Mouse (Mus musculus) left cerebral cortex, adult 2 months (tissue): Measurements from ENCODE around the gene Mrpl2. TPM values are rescaled to one million over a fixed set of nuclear protein-coding genes. Genes with fewer than 3 reads are reported as not detected.

ENCODE experiments used
- DNase-seq, 2 experiments: peaks; one replicate each; pipeline ENCODE4 v3.0.0; 2021 to 2022; ENCODE audit warnings: low spot score in 2 of 2, mixed read lengths in 1 of 2; ENCODE audit errors: extremely low spot score in 1 of 2
- H3K27ac ChIP-seq: fragments of 200-600 bp; 2 replicates; pipeline ENCODE4 v1.8.1; 2022
- H3K4me3 ChIP-seq: fragments of 200-600 bp; 2 replicates; pipeline ENCODE4 v1.8.1; 2022
- CTCF ChIP-seq: fragments of 200-600 bp; IDR thresholded peaks from 2 replicates; pipeline ENCODE4 v1.8.1; 2022; ENCODE audit warnings: antibody characterized with exemption, mild to moderate bottlenecking, moderate library complexity
- intact Hi-C: fragments of 180-260 bp; cut with DNase I; formaldehyde crosslinking; loops from one replicate; pipeline ENCODE4 v1.15.1; 2025
- total RNA-seq, 2 experiments: library from RNA; stranded (reverse); gene quantifications; 2 replicates each; pipeline ENCODE4 v1.2.3; 2021

Mrpl2 gene
- total RNA-seq, 2 experiments from 2014 or later = 49.1 to 53.2 TPM

DNA sequence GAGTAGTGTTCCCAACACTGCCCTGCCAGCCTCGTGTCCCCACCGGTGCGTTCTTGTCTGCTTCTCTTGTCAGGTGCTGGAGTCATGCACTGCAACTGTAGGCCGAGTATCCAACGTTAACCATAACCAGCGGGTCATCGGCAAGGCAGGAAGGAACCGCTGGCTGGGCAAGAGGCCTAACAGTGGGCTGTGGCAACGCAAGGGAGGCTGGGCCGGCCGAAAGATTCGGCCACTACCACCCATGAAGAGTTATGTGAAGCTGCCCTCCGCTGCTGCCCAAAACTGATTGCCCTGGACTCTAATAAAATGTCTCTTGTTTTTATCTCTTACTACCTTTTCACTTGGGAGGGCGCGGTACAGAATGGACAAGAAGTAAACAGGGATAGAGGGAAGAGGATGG is 3.8 kb downstream of the Mrpl2 start:
- DNase-seq = no peak
- peak overlapping the region; percentile 88 for H3K27ac ChIP-seq
- peak overlapping the region; percentile 68 for H3K4me3 ChIP-seq
- no peak for TF ChIP-seq CTCF
- intact Hi-C loops = loop anchor here (2.0 to 10.0 kb wide), 2 partner anchors 25 to 95 kb away; partner anchors contain the start of genes Rrp36 and Srf

DNA sequence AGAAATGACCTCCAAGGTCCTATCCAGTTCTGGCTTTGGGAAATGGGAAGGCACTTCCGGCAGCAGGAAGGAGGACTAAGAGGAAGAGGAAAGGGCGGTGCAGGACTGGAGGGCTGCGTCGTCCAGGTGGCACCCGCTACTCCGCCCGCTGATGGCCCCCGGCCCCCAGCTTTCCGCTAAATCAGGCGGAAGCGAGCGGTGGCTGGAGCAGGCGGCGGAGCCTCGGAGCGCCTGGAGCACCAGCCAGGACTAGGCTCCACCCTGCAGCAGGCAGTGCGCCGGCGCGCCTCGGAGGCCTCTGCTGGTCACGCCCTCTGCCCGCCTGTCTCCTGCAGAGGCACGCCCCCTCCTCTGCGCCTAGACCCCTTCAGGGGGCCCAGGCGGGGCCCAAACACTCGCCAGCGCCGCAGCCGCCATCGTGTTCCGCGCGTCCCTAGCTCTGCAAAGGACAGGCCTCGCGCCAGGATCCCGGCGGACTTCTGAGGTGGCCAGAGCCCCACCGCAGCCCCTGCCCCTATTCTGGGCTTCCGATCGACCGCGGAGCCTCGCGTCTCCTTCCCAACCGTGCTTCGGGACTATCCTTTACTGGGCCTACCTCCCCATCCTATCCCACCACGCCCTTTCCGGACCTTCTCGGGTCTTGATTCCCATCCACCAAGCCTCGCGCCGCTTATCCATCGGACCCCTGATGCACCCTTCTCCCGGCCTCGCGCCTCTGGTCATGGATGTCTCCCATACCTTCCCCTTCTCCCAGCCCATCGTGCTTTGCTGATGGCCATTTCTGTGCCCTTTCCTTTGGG is 4.4 kb downstream of the Mrpl2 start, which contains the start of gene Cul7:
Gene Cul7 (plus strand): TSS at position 106 of the 800 bp plus-strand sequence.
- Histone ChIP-seq H3K27ac (peak within 1 kb of the TSS; percentile 88), H3K4me3 (peak within 1 kb of the TSS; percentile 68)
- intact Hi-C loops = loop anchor here (2.0 kb wide), 1 partner anchor 24 kb away; the partner anchor contains the start of gene Rrp36
- peak; percentile 90 to 91 for DNase-seq
- TF ChIP-seq CTCF = no peak; the same call in 1 of the 2 replicates

DNA sequence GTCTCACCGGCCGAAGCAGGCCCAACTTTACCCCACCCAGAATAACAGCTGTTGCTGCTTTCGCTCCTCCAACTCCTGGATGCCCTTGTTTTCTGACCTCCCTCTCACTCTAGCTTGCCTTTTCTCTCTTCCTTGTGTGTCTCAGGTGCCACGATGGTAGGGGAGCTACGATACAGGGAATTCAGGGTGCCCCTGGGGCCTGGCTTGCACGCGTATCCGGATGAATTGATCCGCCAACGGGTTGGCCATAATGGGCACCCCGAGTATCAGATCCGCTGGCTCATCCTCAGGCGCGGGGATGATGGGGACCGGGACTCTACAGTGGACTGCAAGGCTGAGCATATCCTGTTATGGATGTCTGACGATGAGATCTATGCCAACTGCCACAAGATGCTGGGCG is 5.3 kb downstream of the Mrpl2 start:
- Histone ChIP-seq H3K4me3 (peak overlapping the region; percentile 68), H3K27ac (no peak overlapping the region)
- DNase-seq = no peak
- intact Hi-C loops = loop anchor here (2.0 kb wide), 1 partner anchor 24 kb away; the partner anchor contains the start of gene Rrp36
- no peak for TF ChIP-seq CTCF

DNA sequence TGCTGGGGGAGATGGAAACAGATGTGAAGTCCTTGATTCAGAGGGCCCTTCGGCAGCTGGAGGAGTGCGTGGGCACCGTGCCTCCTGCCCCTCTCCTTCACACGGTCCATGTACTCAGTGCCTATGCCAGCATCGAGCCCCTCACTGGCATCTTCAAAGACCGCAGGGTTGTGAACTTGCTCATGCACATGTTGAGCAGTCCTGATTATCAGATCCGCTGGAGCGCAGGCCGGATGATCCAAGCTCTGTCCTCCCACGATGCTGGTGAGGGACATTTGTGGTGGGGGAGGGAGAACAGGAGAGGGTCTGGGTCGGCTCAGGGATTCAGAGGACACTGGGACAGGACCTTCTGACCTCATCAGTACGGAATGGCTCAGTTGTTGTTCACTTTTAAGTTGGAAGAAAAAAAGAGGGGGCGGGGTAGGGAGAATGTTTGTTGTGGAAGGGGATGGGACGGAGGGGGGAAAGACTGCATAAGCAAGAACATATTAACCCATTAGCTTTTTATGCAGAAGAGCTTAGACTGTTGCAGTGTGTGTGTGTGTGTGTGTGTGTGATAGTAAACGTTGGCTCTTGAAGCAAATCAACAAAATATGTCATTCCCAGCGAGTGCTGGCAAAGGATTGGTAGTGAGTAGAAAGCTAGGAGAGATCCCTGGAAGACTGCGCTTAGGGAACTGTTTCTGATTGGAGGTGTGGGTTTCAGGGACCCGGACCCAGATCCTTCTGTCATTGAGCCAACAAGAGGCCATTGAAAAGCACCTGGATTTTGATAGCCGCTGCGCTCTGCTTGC is 5.9 kb downstream of the Mrpl2 start:
- intact Hi-C loops = loop anchor here (2.0 kb wide), 1 partner anchor 23 kb away; the partner anchor contains the start of gene Rrp36
- DNase-seq = no peak
- no peak for TF ChIP-seq CTCF
- no peak overlapping the region for H3K27ac ChIP-seq
- H3K4me3 ChIP-seq = no peak overlapping the region

DNA sequence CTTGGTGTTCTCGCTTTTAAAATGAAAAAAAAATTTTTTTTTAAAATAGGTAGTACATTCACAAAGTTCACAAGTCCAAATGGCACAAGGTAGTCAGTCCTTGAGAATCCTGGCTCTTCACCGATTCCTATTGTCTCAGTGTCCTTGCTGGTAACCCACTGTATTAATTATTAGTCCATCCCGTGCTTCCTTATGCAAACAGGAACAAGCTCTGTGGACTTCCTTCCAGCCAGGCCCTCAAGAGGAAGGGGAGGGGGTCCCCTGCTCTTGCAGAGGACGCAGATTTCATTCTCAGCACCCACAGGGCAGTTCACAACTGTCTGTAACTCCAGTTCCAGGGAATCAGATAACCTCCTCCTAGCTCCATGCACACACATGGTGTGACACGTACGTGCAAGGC is 10.0 kb downstream of the Mrpl2 start:
- no peak for DNase-seq
- intact Hi-C loops = no loop called here
- H3K27ac ChIP-seq = no peak overlapping the region
- no peak for TF ChIP-seq CTCF
- no peak overlapping the region for H3K4me3 ChIP-seq

DNA sequence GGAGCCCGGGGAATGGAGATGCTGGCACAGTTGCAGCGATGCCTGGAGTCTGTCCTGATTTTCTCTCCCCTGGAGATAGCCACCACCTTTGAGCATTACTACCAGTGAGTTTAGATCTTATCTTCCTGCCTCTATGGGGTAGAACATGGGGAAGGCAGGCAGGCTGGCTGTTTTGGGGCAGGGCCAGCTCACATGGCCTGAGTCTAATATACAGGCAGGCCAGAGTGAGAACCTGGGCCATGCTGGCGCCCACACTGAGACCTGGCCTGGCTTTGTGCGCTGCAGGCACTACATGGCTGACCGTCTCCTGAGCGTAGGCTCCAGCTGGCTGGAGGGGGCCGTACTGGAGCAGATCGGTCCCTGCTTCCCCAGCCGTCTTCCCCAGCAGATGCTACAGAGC is 15.3 kb downstream of the Mrpl2 start:
- intact Hi-C loops = no loop called here
- Histone ChIP-seq H3K4me3 (no peak overlapping the region), H3K27ac (no peak overlapping the region)
- no peak for TF ChIP-seq CTCF
- DNase-seq = no peak

DNA sequence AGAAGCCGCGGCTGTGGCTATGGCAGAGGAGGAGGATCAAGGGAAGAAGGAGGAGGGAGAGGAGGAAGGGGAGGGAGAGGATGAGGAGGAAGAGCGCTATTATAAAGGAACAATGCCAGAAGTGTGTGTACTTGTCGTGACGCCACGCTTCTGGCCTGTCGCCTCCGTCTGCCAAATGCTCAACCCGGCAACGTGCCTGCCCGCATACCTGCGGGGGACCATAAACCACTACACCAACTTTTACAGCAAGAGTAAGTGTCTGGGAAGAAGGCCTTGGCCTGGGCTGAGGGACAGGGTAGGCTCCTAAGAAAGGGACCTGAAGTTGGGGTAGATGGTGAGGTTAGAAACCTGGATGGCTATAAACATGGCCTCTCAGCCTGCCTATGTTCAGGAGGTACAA is 16.0 kb downstream of the Mrpl2 start:
- no peak overlapping the region for H3K4me3 ChIP-seq
- H3K27ac ChIP-seq = no peak overlapping the region
- no peak for TF ChIP-seq CTCF
- DNase-seq = no peak
- intact Hi-C loops = no loop called here

DNA sequence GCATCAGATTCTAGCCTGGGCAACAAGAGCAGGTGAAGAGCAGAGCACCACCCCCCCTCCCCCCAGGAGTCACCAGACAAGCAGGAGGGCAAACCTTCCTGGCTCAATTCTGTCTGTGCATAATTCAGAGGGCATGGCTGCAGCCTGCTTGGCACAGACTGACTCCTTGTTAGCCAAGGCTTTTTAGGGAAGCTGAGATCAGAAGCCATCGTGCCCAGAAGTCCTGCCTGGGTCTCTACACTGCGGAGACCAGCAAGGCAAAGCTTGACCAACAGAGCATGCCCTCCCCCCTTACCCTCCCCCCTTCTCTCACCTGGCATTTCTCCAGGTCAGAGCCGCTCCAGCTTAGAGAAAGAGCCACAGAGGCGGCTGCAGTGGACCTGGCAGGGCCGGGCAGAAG is 16.7 kb downstream of the Mrpl2 start:
- Histone ChIP-seq H3K4me3 (no peak overlapping the region), H3K27ac (no peak overlapping the region)
- no peak for DNase-seq
- TF ChIP-seq CTCF = no peak
- intact Hi-C loops = no loop called here

DNA sequence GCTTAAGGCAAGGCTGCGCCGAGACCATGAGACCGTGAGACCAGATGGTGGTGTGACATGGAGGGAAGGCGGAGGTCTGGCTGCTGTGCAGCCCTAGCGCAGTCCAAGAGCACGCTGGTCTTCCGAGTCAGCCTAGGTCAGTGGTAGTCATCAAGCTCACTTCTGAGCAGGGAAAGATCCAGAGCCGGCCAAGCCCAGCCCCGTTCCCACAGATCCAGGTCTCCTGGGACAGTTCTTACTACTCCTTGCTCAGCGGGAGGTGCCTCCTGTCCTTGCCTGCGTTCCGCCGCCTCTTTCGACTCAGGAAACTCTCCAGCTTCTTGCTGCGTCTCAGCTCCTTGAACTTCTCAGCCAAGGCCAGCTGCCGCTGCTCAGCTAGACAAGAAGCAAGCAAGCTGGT is 21.7 kb downstream of the Mrpl2 start:
- DNase-seq = no peak
- no peak overlapping the region for H3K4me3 ChIP-seq
- intact Hi-C loops = no loop called here
- H3K27ac ChIP-seq = no peak overlapping the region
- no peak for TF ChIP-seq CTCF

DNA sequence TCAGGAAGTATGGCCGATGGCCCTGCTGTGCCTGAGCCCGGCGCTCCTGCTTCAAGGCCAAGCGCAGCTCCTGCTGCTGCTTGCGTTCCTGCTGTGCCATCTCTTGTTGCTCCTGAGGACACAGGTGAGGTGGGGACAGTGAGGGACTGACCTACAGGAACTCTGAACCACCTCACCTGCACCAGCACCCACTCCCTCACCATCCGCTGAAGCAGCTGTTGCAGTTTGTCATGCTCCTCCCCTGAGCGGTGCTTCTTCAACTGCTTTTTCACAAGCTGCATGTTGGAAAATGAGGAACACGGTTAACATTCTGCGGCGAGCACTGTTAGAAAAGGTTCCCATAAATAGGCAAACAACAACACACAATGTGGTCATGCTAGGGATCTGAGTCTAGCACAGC is 23.9 kb downstream of the Mrpl2 start:
- DNase-seq = no peak
- TF ChIP-seq CTCF = no peak
- intact Hi-C loops = no loop called here
- Histone ChIP-seq H3K4me3 (no peak overlapping the region), H3K27ac (no peak overlapping the region)

DNA sequence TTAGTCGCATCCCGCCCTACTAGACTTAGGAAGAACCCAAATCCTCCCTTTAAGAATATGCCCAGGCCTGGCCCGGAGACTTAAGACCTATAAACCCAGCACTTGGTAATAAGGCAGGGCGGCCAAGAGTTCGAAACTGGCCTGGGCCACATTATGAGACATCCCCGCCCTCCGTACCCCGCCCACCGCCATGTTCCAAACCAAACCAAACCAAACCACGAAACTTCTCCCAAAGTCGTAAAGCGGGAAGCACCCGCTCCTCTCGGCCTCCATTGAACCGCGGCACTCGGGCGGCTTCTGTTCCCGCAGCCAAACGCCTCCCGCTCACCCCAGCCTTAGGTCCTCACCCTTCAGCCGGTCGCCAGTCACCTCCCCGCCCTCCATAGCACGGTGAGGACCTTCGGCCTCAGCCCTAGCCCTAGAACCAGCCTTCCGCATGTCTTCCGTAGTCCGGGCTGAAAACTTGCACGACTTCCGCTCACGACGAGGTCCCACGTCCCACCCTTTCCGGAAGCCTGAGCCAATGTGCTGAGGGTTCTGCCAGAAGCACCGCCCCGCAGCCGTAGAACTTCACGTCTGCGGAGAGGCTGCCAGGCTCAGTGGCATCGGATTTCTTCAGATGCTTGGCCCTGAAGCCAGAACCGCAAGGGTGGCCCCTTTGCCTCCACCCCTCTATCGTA is 28.0 kb downstream of the Mrpl2 start, which contains the start of gene Rrp36:
Gene Rrp36 (minus strand): TSS at position 503 of the 680 bp plus-strand sequence.
- intact Hi-C loops = loop anchor here (2.0 kb wide), 1 partner anchor 23 kb away; the partner anchor contains the start of gene Cul7
- peak within 1 kb of the TSS; percentile 63 for H3K4me3 ChIP-seq
- peak within 1 kb of the TSS; percentile 79 for H3K27ac ChIP-seq
- DNase-seq = peak; percentile 85 to 88
- no peak for TF ChIP-seq CTCF
